Mouse (Mus musculus): ENCODE measurements around the gene Ercc1.
A peak's percentile ranks its signal among the peaks of the same experiment; 100 is the strongest.

GRCm38 (mm10) chr7:19303770-19304169 is 40.8 kb upstream of the Ercc1 start:
- TF ChIP-seq CTCF (IDR thresholded peaks at IDR 0.05 in 2 of 3, conservative IDR thresholded peaks at IDR 0.05 in 1 of 3; ENCODE audit: control insufficient read depth in 1 of 3, insufficient read depth in 1 of 3, low read depth in 2 of 3, low read length in 3 of 3, poor library complexity in 1 of 3, severe bottlenecking in 1 of 3) (peak; percentile 65 to 98 (median 81); a peak in 5 of 6 replicates), POLR2A (IDR thresholded peaks at IDR 0.05; ENCODE audit: control insufficient read depth in 1 of 2, insufficient read depth in 1 of 2, low read depth in 1 of 2, low read length in 2 of 2, poor library complexity in 1 of 2) (no peak), NELFE (IDR thresholded peaks at IDR 0.05; ENCODE audit: low read depth, low read length) (no peak), TBP (IDR thresholded peaks at IDR 0.05; ENCODE audit: low read depth, low read length) (no peak), TCF12 (IDR thresholded peaks at IDR 0.05; ENCODE audit: low read depth, low read length) (no peak), MYC (IDR thresholded peaks at IDR 0.05; ENCODE audit: low read depth, low read length) (no peak), POLR2AphosphoS2 (IDR thresholded peaks at IDR 0.05; ENCODE audit: low read length) (no peak), BHLHE40 (IDR thresholded peaks at IDR 0.05; ENCODE audit: borderline replicate concordance, low read depth, low read length) (no peak), UBTF (IDR thresholded peaks at IDR 0.05; ENCODE audit: borderline replicate concordance, insufficient read depth, low read depth, low read length) (no peak), MXI1 (IDR thresholded peaks at IDR 0.05; ENCODE audit: low read depth, low read length) (no peak), TAL1 (IDR thresholded peaks at IDR 0.05; ENCODE audit: low read length) (no peak)
